Mouse (Mus musculus): ENCODE data around the gene Ttc30a1. TPM values are rescaled to one million over a fixed set of nuclear protein-coding genes. Genes with fewer than 3 reads are reported as not detected.
"Not testable (repeated sequence)": the region's sequence is repeated elsewhere in the genome, so short reads cannot be mapped to it uniquely, and the experiment has no call there.

The Ttc30a1 gene
- polyA plus RNA-seq, 2 experiments from 2014 or later, result 0.93 to 0.99 TPM

GRCm38 (mm10) chr2:75982626-75983025 lies 859 bp upstream of the Ttc30a1 start:
- no peak for ATAC-seq

DNA sequence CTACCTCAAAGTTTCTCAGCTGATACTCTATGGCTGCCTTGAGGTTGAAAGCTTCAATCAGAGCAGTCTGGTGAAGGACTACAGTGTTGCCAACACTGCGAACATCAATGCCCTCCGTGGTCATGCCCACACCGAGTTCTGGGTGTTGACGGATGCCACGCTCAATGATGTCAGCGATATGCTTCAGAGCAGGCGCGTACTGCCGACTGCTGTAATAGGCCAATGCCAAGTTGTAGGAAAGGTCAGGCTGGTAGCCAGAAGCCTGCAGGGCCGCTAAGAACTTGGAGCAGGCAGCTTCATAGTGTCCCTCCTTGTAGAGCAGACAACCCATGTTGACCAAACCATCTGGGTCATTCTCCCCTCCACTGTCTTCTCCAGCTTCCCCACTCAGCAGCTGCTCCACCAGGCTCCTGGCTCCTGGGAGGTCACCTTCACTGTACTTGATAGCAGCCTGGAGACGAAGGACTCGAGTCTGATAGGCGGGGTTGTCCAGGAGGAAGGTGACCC lies 781 bp downstream of the Ttc30a1 start:
- not testable (repeated sequence) for ATAC-seq

DNA sequence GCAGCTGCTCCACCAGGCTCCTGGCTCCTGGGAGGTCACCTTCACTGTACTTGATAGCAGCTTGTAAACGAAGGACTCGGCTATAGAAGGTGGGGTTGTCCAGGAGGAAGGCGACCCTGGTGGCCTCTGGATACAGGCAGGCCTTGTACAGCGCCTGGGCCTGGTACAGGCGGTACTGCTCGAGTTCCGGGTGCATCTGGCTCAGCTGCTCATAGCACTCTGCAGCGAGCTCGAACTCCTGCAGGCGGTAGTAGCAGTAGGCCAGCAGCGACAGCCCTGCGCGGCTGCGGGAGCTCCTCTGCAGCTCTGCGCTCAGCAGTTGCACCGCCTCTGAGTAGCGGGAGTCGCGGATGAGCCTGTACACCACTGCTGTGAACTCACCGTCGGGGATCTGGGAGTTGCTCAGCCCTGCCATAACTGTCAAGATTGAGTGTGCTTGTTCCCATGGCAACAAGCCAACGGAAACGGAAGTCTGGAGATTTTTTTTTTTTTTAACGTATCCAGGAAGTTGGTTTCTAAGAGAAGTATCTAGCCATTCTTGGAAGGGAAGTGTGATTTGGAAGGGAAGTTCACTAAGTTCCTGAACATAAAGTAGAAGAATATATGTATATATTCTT lies 3.9 kb downstream of the Ttc30a1 start, which contains the start of gene Ttc30a2:
Gene Ttc30a2, minus strand, starts transcription at position 419 of the 617 bp plus-strand sequence.
- ATAC-seq, result not testable (repeated sequence)

GRCm38 (mm10) chr2:75976070-75976469 lies 5.7 kb downstream of the Ttc30a1 start:
- not testable (repeated sequence) for ATAC-seq

- ATAC-seq, result no peak
Observed at GRCm38 (mm10) chr2:75974131-75974530, 7.6 kb downstream of the Ttc30a1 start.

GRCm38 (mm10) chr2:75964972-75965371 lies 16.8 kb downstream of the Ttc30a1 start:
- peak; percentile 87 for ATAC-seq

DNA sequence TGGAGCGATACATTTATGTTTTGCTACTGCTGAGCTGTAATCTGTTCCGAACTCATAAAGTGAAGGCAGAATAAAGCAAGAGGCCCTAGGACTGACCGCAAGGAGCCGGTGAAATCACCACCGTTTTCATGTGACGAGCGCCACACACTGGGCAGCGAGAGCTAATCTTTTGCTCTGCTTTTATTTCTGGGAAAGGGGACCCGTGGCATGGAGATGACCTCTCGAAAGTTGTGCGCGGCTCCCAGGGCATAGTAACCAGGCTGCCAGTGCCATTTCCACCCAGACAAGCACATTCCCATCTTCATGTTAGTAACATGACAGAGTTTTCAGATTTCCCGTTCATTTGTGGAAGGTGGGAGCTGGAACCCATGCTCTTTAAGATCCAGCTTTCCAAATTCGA lies 17.3 kb downstream of the Ttc30a1 start:
- peak; percentile 40 for ATAC-seq

- ATAC-seq, result no peak
Observed at GRCm38 (mm10) chr2:75964051-75964450, 17.7 kb downstream of the Ttc30a1 start.

GRCm38 (mm10) chr2:75963211-75963840 lies 18.4 kb downstream of the Ttc30a1 start:
- no peak for ATAC-seq

DNA sequence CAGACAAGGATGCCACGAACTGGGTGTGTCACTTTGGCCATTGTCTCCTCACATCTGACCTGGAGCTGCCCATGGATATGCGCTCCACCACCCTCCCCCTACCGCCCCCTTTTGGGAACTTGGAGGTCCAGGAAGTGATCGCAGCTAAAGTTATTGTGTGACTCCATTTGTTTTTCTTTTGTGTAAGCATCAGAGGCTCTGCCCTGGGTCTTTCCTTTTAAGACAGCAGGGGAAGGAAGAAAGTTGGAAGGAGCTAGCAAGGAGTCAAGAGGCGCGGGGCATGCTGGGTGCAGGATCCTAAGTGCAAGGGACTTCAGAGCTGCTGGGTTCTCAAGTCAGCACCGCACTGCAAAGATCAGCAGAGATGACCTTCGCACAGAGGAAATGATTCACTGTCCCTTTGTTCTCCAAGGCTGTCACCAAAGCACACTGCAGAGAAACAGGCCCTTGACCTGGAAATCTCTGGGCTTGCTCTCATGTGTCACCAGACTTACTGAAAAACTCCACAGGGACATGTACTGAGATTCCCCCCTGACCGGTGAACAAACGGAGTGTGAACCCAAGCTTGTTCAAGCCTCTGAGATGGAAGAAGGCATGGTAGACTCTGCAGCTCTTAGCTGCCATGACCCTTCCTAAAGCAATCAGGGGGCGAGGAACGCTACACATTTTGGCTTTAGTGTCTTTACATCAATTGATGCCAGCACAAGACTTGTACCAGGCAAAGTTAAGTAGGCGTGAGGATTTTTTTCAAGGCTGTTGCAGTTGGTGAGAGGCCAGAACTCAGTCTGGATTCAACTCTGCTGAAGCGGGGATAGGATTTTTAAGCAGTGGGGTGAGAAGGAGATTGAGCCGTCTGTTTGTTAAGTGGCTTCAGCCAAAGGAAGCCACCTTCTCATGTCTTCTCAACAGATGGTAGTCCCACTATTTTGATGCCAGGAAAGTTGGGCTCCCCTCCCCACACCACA lies 21.1 kb downstream of the Ttc30a1 start:
- no peak for ATAC-seq

DNA sequence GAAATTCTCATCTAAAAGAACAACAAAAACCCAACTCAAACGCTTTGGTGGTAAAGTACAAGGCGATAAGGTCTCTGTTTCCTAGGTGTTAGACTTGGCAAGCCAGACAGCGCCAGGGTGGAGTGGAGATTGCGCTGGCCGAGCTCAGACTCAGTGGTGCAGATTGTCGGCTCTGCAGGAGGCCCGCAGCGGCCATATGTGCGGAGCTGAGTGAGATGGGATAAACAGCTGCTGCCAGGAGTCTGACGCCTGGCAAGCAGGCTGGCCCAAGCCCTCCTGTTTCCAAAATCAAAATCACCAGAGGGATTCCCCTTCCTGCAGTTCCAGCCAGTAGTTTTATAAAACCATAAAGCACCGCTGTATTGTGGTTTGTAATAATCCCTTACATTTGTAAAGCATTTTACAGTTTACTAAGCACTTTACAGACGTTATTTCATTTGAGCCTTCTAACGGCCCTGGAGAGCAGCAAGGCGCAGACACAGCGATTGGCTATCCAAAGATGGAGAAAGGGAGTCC lies 21.9 kb downstream of the Ttc30a1 start:
- no peak for ATAC-seq

DNA sequence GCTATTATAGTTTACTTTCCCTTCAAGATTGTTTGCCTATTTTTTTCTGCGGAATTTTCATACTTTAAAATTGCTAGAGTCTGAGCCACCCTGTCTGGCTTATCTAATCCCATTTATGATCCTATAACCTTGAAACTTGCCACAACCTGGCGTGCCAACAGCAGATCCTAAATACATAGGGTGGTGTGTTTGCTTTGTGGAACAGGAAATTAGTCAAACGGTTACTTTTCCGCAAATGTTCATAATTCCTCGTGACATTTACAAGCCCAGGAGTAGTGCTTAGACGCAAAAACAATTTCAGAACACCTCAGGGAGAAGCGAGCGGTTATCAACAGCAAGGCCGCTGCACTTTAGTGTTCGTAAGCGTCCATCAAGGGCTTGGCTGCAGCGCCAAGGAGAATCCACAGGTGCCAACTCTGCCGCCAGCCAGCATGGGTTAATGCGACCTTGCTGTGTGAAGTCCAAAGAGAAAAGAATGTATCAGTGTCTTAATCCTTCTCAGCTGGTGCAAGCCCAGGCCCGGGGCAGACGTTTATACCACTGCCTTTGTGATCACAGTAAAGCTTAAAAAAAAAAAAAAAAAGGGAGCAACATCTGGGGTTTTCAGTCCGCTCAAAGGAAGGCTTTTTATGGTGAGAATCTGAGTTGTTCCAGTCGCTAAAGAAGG lies 22.5 kb downstream of the Ttc30a1 start:
- no peak for ATAC-seq

DNA sequence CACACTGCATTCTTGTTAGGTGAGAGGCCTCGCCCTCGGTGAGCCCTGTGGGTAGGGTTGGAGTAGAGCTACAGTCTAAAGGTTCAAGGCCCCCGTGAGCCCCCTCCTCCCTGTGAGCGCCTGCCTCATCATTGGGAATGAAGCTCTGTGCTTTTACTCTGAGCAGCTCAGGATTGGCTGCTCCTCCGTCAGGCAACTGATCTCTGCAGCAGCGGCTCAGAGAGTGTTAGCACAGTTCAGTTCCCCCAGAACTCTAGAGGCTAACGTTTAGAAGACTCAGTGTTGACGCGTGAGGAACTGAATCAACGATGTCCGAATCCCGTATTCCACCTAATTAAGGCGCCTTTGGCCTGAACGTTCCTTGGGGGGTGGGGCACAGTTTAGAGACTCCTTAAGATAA lies 26.1 kb downstream of the Ttc30a1 start:
- no peak for ATAC-seq

GRCm38 (mm10) chr2:75953320-75953719 lies 28.4 kb downstream of the Ttc30a1 start:
- ATAC-seq, result no peak

DNA sequence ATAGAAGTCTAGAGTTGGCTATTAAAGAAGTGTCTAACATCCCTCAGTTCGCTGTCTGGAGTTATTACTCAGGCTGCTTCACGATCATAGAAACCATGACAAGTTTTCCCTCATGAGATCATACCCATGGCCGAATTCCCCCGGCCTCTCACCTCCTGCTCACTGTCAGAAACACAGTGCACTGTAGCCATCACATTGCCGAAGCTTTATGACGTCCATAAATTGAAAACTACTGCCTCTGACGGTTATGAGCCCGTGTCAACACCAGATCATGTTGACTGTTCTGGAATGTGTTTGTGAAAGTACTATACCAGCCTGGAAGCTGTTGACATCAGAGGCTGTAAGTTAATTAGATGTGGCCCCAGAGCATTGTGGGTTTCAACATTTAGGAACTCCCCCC lies 31.1 kb downstream of the Ttc30a1 start:
- ATAC-seq, result no peak

DNA sequence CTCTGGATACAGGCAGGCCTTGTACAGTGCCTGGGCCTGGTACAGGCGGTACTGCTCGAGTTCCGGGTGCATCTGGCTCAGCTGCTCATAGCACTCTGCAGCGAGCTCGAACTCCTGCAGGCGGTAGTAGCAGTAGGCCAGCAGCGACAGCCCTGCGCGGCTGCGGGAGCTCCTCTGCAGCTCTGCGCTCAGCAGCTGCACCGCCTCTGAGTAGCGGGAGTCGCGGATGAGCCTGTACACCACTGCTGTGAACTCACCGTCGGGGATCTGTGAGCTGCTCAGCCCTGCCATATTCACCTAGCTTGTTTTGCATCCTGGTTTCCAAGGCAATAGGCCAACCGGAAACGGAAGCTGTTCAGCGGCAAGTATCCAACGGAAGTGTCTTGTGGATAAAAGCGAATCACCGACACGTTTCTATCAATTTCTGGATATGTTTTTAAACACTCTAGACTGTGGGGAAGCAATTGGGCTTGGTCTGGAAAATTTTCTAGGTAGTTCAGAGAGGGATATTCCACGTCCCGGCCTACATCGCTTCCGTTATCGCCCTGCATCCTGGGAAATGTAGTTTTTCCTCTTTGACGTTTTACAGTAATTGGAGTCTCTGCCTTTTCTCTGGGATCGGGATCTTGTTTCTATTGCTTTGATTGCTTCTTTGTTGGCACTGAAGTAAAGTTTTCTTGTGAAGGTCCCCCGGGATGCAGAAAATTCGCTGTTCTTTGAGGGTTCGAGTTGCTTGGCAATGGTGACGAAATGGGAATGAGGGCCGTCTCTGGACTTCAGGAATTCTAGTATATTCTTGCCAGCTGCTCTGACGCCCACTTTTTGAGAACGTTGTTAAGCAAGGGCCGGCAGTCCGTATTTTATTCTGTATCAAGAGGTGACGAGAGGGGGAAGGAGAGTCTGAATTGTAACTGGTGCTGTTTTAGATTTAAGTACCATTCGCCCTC lies 43.4 kb downstream of the Ttc30a1 start, which contains the start of gene Ttc30b:
Gene Ttc30b, minus strand, starts transcription at position 469 of the 947 bp plus-strand sequence.
- peak; percentile 99 for ATAC-seq

- ATAC-seq, result not testable (repeated sequence)
Observed at GRCm38 (mm10) chr2:75937520-75938116, 44.1 kb downstream of the Ttc30a1 start.

- ATAC-seq, result not testable (repeated sequence)
Observed at GRCm38 (mm10) chr2:75936685-75937084, 45.1 kb downstream of the Ttc30a1 start.

GRCm38 (mm10) chr2:75933541-75933940 lies 48.2 kb downstream of the Ttc30a1 start:
- ATAC-seq, result no peak

- no peak for ATAC-seq
Observed at GRCm38 (mm10) chr2:75930941-75931340, 50.8 kb downstream of the Ttc30a1 start.
